Mouse (Mus musculus) stomach, embryonic 14.5 days (tissue): ENCODE data around the gene Srgap1. TPM values are rescaled to one million over a fixed set of nuclear protein-coding genes. Genes with fewer than 3 reads are reported as not detected.
"Not testable (repeated sequence)": the region's sequence is repeated elsewhere in the genome, so short reads cannot be mapped to it uniquely, and the experiment has no call there.

Source experiments
- ATAC-seq: fragments of 200-750 bp; cut with Nextera tagmentation; 2 replicates; pipeline ENCODE4 v1.8.0; 2017; ENCODE audit warnings: low read depth, moderate TSS enrichment; ENCODE audit not compliant: insufficient number of reproducible peaks, insufficient read depth, low FRiP score
- H3K27ac ChIP-seq: fragments of 300-500 bp; sonication (generic); 2 replicates; pipeline ENCODE4 v1.5.1; 2014; ENCODE audit warnings: mild to moderate bottlenecking, low read length, moderate library complexity, mixed read lengths
- H3K27me3 ChIP-seq: fragments of 300-500 bp; sonication (generic); 2 replicates; pipeline ENCODE4 v1.6.1; 2014; ENCODE audit warnings: low read length, control low read depth, mixed read lengths; ENCODE audit not compliant: control insufficient read depth, insufficient read depth
- H3K36me3 ChIP-seq: fragments of 300-500 bp; sonication (generic); 2 replicates; pipeline ENCODE4 v1.6.1; 2014; ENCODE audit warnings: mild to moderate bottlenecking, control low read depth, low read length, moderate library complexity, mixed read lengths; ENCODE audit not compliant: control insufficient read depth, insufficient read depth
- H3K4me1 ChIP-seq: fragments of 300-500 bp; sonication (generic); 2 replicates; pipeline ENCODE4 v1.6.1; 2014; ENCODE audit warnings: low read length, control low read depth, mixed read lengths; ENCODE audit not compliant: control insufficient read depth, insufficient read depth
- H3K4me2 ChIP-seq: fragments of 300-500 bp; sonication (generic); replicated peaks from 2 replicates; pipeline ENCODE4 v1.6.1; 2014; ENCODE audit warnings: low read depth, low read length, control low read depth
- H3K4me3 ChIP-seq: fragments of 300-500 bp; sonication (generic); 2 replicates; pipeline ENCODE4 v1.5.1; 2014; ENCODE audit warnings: low read depth, low read length, control low read depth
- H3K9ac ChIP-seq: fragments of 300-500 bp; sonication (generic); replicated peaks from 2 replicates; pipeline ENCODE4 v1.6.1; 2014; ENCODE audit warnings: low read depth, mild to moderate bottlenecking, control low read depth, low read length, moderate library complexity, mixed read lengths
- H3K9me3 ChIP-seq: fragments of 300-500 bp; sonication (generic); 2 replicates; pipeline ENCODE4 v1.6.1; 2016; ENCODE audit warnings: low read depth, low read length, control low read depth; ENCODE audit not compliant: control insufficient read depth
- WGBS: fragments of 180-500 bp; shearing (Covaris S2); extraction: QIAGEN DNeasy Blood & Tissue Kit; methylation state at CpG from one replicate; pipeline ENCODE4 v1.1.7; 2014; 5-methylcytosine and 5-hydroxymethylcytosine counted together
- polyA plus RNA-seq: library from polyadenylated mRNA; unstranded; fragments of >200 nt; fragmentation: Nextera tagmentation; extraction: Ambion mirVana; gene quantifications from 2 replicates; pipeline ENCODE4 v1.2.1, GENCODE M21; 2014

Gene Srgap1
- polyA plus RNA-seq, 1 experiment from 2014 or later = 15.6 TPM

GRCm38 (mm10) chr10:121767295-121767694 is 279.8 kb downstream of the Srgap1 start:
- H3K27me3 ChIP-seq, H3K4me2 ChIP-seq, H3K36me3 ChIP-seq, H3K9ac ChIP-seq, H3K4me1 ChIP-seq, ATAC-seq, H3K4me3 ChIP-seq, H3K9me3 ChIP-seq, H3K27ac ChIP-seq: not testable (repeated sequence)
- WGBS = 81% methylated on average over 3 of the region's 3 CpGs

GRCm38 (mm10) chr10:121765174-121766057 is 281.7 kb downstream of the Srgap1 start:
- H3K4me3 ChIP-seq = no peak overlapping the region
- H3K9me3 ChIP-seq = no peaks in the 10 kb centered on the region
- no peak overlapping the region for H3K27ac ChIP-seq
- ATAC-seq = no peak
- 60% methylated on average over 10 of the region's 10 CpGs for WGBS
- no peak overlapping the region for H3K4me2 ChIP-seq
- no peaks in the 10 kb centered on the region for H3K4me1 ChIP-seq
- H3K9ac ChIP-seq = no peak overlapping the region
- H3K36me3 ChIP-seq = no peaks in the 10 kb centered on the region
- no peaks in the 10 kb centered on the region for H3K27me3 ChIP-seq

GRCm38 (mm10) chr10:121764469-121765173 is 282.5 kb downstream of the Srgap1 start:
- H3K27ac ChIP-seq = no peak overlapping the region
- WGBS = 84% methylated on average over 13 of the region's 13 CpGs
- H3K36me3 ChIP-seq = no peaks in the 10 kb centered on the region
- H3K4me3 ChIP-seq = no peak overlapping the region
- ATAC-seq = no peak
- no peaks in the 10 kb centered on the region for H3K9me3 ChIP-seq
- H3K27me3 ChIP-seq = no peaks in the 10 kb centered on the region
- no peak overlapping the region for H3K9ac ChIP-seq
- H3K4me1 ChIP-seq = no peaks in the 10 kb centered on the region
- no peak overlapping the region for H3K4me2 ChIP-seq

- no peaks in the 10 kb centered on the region for H3K36me3 ChIP-seq
- H3K27me3 ChIP-seq = no peaks in the 10 kb centered on the region
- WGBS = 74% methylated on average over 8 of the region's 13 CpGs
- no peak overlapping the region for H3K27ac ChIP-seq
- H3K4me1 ChIP-seq = no peaks in the 10 kb centered on the region
- ATAC-seq = no peak
- H3K9me3 ChIP-seq = no peaks in the 10 kb centered on the region
- no peak overlapping the region for H3K4me3 ChIP-seq
- H3K9ac ChIP-seq = no peak overlapping the region
- no peak overlapping the region for H3K4me2 ChIP-seq
Observed at GRCm38 (mm10) chr10:121763191-121763590, 283.9 kb downstream of the Srgap1 start.

GRCm38 (mm10) chr10:121762141-121762540 is 285.0 kb downstream of the Srgap1 start:
- no peak overlapping the region for H3K4me3 ChIP-seq
- no peak overlapping the region for H3K27ac ChIP-seq
- H3K4me2 ChIP-seq = no peak overlapping the region
- H3K9me3 ChIP-seq = no peaks in the 10 kb centered on the region
- H3K9ac ChIP-seq = no peak overlapping the region
- no peak for ATAC-seq
- 80% methylated on average over 9 of the region's 9 CpGs for WGBS
- no peaks in the 10 kb centered on the region for H3K4me1 ChIP-seq
- no peaks in the 10 kb centered on the region for H3K36me3 ChIP-seq
- no peaks in the 10 kb centered on the region for H3K27me3 ChIP-seq

- H3K4me2 ChIP-seq = no peak overlapping the region
- H3K27ac ChIP-seq = no peak overlapping the region
- 0 out of 2 replicates have a peak, but pooled peaks cover 5% of the 10 kb centered on the region for H3K4me1 ChIP-seq
- H3K9me3 ChIP-seq = no peaks in the 10 kb centered on the region
- H3K9ac ChIP-seq = no peak overlapping the region
- H3K4me3 ChIP-seq = no peak overlapping the region
- no peak for ATAC-seq
- WGBS = 47% methylated on average over 8 of the region's 8 CpGs
- no peaks in the 10 kb centered on the region for H3K36me3 ChIP-seq
- H3K27me3 ChIP-seq = no peaks in the 10 kb centered on the region
Observed at GRCm38 (mm10) chr10:121759095-121759494, 288.0 kb downstream of the Srgap1 start.

- Histone ChIP-seq H3K4me2 (no peak overlapping the region), H3K27me3 (no peaks in the 10 kb centered on the region), H3K4me1 (0 out of 2 replicates have a peak, but pooled peaks cover 5% of the 10 kb centered on the region), H3K9me3 (no peaks in the 10 kb centered on the region), H3K27ac (no peak overlapping the region), H3K36me3 (no peaks in the 10 kb centered on the region), H3K4me3 (no peak overlapping the region), H3K9ac (no peak overlapping the region)
- WGBS = 78% methylated on average over 4 of the region's 4 CpGs
- no peak for ATAC-seq
Observed at GRCm38 (mm10) chr10:121756677-121757076, 290.4 kb downstream of the Srgap1 start.

- no peak overlapping the region for H3K4me2 ChIP-seq
- H3K4me1 ChIP-seq = 0 out of 2 replicates have a peak, but pooled peaks cover 5% of the 10 kb centered on the region
- H3K9ac ChIP-seq = no peak overlapping the region
- H3K9me3 ChIP-seq = no peaks in the 10 kb centered on the region
- H3K27me3 ChIP-seq = no peaks in the 10 kb centered on the region
- no peak for ATAC-seq
- H3K36me3 ChIP-seq = no peaks in the 10 kb centered on the region; the same call in 1 of the 2 replicates
- H3K4me3 ChIP-seq = no peak overlapping the region
- 5% methylated on average over 1 of the region's 1 CpGs for WGBS
- no peak overlapping the region; the same call in 1 of the 2 replicates for H3K27ac ChIP-seq
Observed at GRCm38 (mm10) chr10:121755822-121756221, 291.3 kb downstream of the Srgap1 start.
